Mouse (Mus musculus) Patski (cell line): ENCODE data around the gene Cib2. TPM values are rescaled to one million over a fixed set of nuclear protein-coding genes. Genes with fewer than 3 reads are reported as not detected.
"Not testable (repeated sequence)": the region's sequence is repeated elsewhere in the genome, so short reads cannot be mapped to it uniquely, and the experiment has no call there.

Source experiments
- ATAC-seq: fragments of 100-300 bp; one replicate; pipeline ENCODE4 v1.8.0; 2021
- CTCF ChIA-PET: fragments of 350-600 bp; sonication (Branson Sonifier 250); formaldehyde crosslinking; loops from one replicate; lab custom pipeline; 2022; ENCODE audit warnings: inconsistent platforms; lab: Charles Lee
- POLR2A ChIA-PET: fragments of 350-600 bp; sonication (Branson Sonifier 250); formaldehyde crosslinking; loops from one replicate; lab custom pipeline; 2022; ENCODE audit warnings: antibody characterized with exemption, inconsistent platforms; lab: Charles Lee
- DNase-seq: peaks from one replicate; pipeline ENCODE4 v3.0.0-alpha.2; 2011; ENCODE audit warnings: low read depth, low spot score
- H3K27me3 ChIP-seq: fragments of 371-371 bp; one replicate; pipeline ENCODE4 v1.5.1; 2021
- CTCF ChIP-seq: fragments of 100-300 bp; IDR thresholded peaks from one replicate; pipeline ENCODE4 v1.5.1; 2021
- in situ Hi-C: fragments of 300-500 bp; cut with MboI; formaldehyde crosslinking; loops from 3 replicates; pipeline ENCODE4 v1.11.1; 2018; ENCODE audit warnings: low pct_unique_long_range_greater_than_20kb, mixed read lengths
- polyA plus RNA-seq: library from polyadenylated mRNA; unstranded; gene quantifications from one replicate; pipeline ENCODE4 v1.2.3, GENCODE M21; 2021

Cib2 gene
- 74.4 TPM for polyA plus RNA-seq

GRCm38 (mm10) chr9:54559771-54560471, at the start of gene Cib2:
TSS of gene Cib2 (minus strand) at chr9:54560218.
- in situ Hi-C loops = no loop called here
- ChIA-PET POLR2A (interaction anchor here (1.4 kb wide), 1 partner anchor 15 kb away, joined by 3 read pairs; no protein-coding TSS in a partner anchor), CTCF (interaction anchor here (0.8 to 1.5 kb wide), 3 partner anchors 12 to 54 kb away, joined by 3 to 5 read pairs (median 3); no protein-coding TSS in a partner anchor)
- ATAC-seq (peak; percentile 91), DNase-seq (no peak)
- peak; percentile 46 for TF ChIP-seq CTCF
- H3K27me3 ChIP-seq = no peaks in the 10 kb centered on the region

DNA sequence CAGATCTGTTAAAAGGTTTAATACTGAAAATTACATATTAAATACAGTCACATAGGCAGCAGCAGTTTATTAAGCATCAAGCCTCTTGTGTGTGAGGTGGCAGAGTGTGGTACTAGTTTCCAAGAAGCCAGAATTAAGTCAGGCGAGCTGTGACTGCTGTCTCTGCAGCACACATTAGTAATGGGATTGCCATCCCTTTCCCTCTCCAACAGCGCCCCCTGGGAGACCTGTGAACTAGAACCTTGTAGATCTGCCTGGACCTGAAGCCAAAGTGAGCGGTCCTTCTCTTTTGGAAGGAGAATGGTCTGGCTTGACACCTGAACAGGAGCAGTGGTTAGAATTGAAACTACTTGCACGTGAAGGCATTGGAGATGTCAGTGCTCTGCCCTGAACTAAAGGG, 44.9 kb upstream of the Cib2 start:
- no peaks in the 10 kb centered on the region for H3K27me3 ChIP-seq
- DNase-seq (no peak), ATAC-seq (no peak)
- in situ Hi-C loops = no loop called here
- ChIA-PET CTCF (no interaction called here), POLR2A (no interaction called here)
- TF ChIP-seq CTCF = no peak

DNA sequence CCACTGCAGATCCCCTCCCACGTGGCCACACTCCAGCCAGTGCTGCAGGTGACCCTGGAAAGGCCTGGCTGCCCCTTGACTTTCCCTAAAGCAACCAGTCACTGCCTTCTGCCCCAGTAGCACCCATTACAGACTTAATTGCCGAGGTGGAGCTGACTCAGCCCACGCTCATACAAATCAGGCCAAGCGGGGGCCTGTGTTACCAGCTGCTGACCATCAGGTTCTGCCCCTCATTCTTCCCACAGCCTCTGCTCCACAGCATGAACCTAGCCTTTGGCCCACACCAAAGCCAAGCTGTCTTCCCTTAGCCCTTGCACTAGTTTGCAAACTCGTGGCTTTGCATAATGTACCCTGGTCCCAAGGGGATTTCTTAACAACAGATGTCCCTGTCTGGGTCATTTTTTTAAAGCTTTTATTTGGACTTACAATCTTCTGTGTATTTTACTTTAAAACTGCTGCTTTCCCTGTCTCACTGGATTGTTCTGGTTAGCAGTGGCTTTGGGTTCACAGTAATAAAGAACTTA, 44.2 kb upstream of the Cib2 start:
- DNase-seq (no peak), ATAC-seq (no peak)
- no peak for TF ChIP-seq CTCF
- no peaks in the 10 kb centered on the region for H3K27me3 ChIP-seq
- ChIA-PET CTCF (interaction anchor here (0.9 kb wide), 1 partner anchor 73 kb away, joined by 4 read pairs; no protein-coding TSS in a partner anchor), POLR2A (no interaction called here)
- in situ Hi-C loops = no loop called here

GRCm38 (mm10) chr9:54602916-54603315, 42.9 kb upstream of the Cib2 start:
- CTCF ChIA-PET = no interaction called here

DNA sequence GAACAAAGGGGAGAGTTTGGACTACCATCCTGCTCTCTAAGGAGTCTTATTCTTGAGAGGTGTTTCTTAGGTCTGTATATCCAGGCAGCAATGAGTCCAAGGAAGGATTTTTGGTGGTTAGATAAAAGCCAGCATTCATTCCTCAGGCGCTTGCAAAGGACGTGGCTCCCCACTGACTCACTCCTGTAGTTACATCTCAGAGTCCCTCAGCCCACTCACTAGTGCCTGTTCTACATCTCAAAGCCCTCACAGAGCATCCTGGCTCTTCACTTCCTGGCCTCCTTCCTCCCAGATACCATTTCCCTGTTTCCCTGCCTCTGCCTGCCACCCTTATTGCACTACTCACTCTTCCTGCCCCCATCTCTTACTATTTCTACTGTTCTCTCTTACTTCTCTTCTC, 42.4 kb upstream of the Cib2 start:
- in situ Hi-C loops = no loop called here
- CTCF ChIA-PET = interaction anchor here (1.3 kb wide), 1 partner anchor 74 kb away, joined by 5 read pairs; no protein-coding TSS in a partner anchor

More at GRCm38 (mm10) chr9:54602916-54603315, 42.9 kb upstream of the Cib2 start:
- no peaks in the 10 kb centered on the region for H3K27me3 ChIP-seq
- DNase-seq (no peak), ATAC-seq (no peak)
- no peak for TF ChIP-seq CTCF
- POLR2A ChIA-PET = interaction anchor here (0.7 kb wide), 1 partner anchor 89 kb away, joined by 3 read pairs; no protein-coding TSS in a partner anchor
- in situ Hi-C loops = no loop called here

DNA sequence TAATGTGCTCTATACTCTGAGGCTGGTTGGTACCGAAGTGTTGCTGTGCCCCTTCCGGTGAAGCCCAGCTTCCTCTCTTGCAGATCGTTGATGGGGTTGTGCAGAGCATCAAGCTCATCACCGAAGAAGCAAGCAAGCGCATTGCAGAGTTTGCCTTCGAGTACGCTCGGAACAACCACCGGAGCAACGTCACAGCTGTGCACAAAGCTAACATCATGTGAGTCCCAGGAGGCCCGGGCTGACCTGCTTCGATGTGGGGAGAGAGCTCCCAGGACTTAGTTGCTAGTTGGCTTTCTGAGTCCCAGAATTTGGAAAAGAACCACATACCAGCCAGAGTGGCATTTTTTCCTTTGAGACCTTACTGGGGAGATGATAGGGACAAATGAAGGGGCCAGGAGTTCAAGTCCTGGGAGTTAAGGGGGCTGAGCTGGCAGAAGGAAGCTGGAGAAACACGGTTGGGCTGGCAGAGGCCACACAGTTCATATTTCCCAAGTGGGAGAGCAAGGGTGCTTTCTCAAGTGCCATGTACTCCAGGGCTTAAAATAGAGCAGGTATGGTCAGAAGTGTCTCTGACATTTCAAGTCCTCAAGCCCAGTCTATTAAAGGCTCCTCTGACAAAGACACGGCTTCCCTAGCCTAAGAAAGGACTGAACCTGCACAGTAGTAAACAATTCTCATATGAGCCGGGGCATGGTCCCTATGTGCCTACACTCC, 36.9 kb upstream of the Cib2 start:
- CTCF ChIA-PET = no interaction called here
- in situ Hi-C loops = no loop called here
- no peak for ATAC-seq
- no peak for TF ChIP-seq CTCF
- H3K27me3 ChIP-seq = no peaks in the 10 kb centered on the region
- DNase-seq = no peak
- POLR2A ChIA-PET = no interaction called here

More for the DNA sequence above, 42.4 kb upstream of the Cib2 start:
- DNase-seq (no peak), ATAC-seq (no peak)
- H3K27me3 ChIP-seq = no peaks in the 10 kb centered on the region
- POLR2A ChIA-PET = no interaction called here
- TF ChIP-seq CTCF = no peak

GRCm38 (mm10) chr9:54593652-54594051, 33.6 kb upstream of the Cib2 start:
- DNase-seq, in situ Hi-C loops, H3K27me3 ChIP-seq, CTCF ChIA-PET, POLR2A ChIA-PET, ATAC-seq: not testable (repeated sequence)

GRCm38 (mm10) chr9:54587863-54588262, 27.8 kb upstream of the Cib2 start:
- TF ChIP-seq CTCF = no peak
- ChIA-PET CTCF (no interaction called here), POLR2A (no interaction called here)
- no peak for ATAC-seq
- DNase-seq = no peak
- no peaks in the 10 kb centered on the region for H3K27me3 ChIP-seq
- in situ Hi-C loops = no loop called here

DNA sequence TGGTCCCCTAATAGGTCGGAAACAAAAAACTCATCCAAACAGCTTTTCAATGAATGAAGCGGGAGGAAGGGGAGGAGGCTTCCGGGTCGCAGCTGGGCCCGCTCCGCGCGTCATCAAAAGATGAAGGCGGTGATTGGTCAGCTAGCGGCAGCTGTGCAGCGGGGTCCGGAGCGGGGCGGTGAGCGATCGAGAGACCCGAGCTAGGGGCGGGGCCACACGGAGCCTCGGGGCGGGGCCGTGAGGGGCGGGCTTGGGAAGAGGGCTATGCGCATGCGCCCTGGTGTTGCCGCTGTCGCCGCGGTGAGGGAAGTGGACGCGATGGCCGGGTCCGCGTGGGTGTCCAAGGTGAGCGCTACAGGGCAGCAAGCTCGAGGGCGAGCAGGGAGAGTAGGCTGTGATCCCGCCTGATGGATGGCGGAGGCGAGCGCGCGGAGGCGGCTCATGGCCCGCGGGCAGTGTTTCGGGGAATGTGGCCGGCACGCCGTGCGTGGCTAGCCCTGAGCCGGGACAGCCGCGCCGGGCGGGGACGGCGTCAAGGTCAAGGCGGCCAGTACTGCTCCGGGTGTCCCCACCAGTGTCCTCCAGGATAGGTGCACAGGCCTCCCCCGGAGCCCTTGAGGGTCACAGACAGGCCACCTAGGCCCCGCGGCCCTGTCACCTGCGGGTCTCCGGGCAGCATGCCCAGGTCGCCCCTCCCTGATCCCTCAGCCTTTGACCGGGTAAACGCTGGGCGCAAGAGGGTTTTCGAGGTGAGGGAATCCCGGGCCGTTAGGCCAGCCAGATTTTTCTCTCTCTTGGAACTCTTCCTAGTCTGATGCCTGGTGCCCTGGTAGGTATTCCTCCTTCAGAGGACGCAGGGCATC, 26.4 kb upstream of the Cib2 start, which contains the start of gene Idh3a:
Idh3a (plus strand) TSS at position 136 of the 863 bp plus-strand sequence.
- CTCF ChIA-PET = interaction anchor here (1.0 kb wide), 1 partner anchor 9 kb away, joined by 3 read pairs; no protein-coding TSS in a partner anchor
- DNase-seq (peak; percentile 72), ATAC-seq (peak; percentile 99)
- POLR2A ChIA-PET = interaction anchor here (1.2 kb wide), 1 partner anchor 12 kb away, joined by 3 read pairs; no protein-coding TSS in a partner anchor
- in situ Hi-C loops = no loop called here
- no peaks in the 10 kb centered on the region for H3K27me3 ChIP-seq
- no peak for TF ChIP-seq CTCF

GRCm38 (mm10) chr9:54585839-54586198, 25.8 kb upstream of the Cib2 start:
- in situ Hi-C loops = no loop called here
- DNase-seq (no peak), ATAC-seq (no peak)
- no peak for TF ChIP-seq CTCF
- no peaks in the 10 kb centered on the region for H3K27me3 ChIP-seq
- POLR2A ChIA-PET = no interaction called here
- CTCF ChIA-PET = interaction anchor here (1.0 kb wide), 1 partner anchor 9 kb away, joined by 3 read pairs; no protein-coding TSS in a partner anchor

GRCm38 (mm10) chr9:54584127-54584526, 24.1 kb upstream of the Cib2 start:
- in situ Hi-C loops, ATAC-seq, POLR2A ChIA-PET, H3K27me3 ChIP-seq, DNase-seq: not testable (repeated sequence)
- CTCF ChIA-PET = interaction anchor here (1.4 kb wide), 1 partner anchor 10 kb away, joined by 3 read pairs; no protein-coding TSS in a partner anchor
